Mouse (Mus musculus) cortical plate, adult 2 months (tissue): Measurements from ENCODE around the gene Klhdc4.

Experiments used
- CTCF ChIP-seq: fragments of 200-500 bp; IDR thresholded peaks from 2 replicates; pipeline ENCODE4 v1.5.1; 2011; ENCODE audit warnings: mild to moderate bottlenecking, control low read depth, low read length; ENCODE audit not compliant: insufficient read depth; ENCODE audit errors: extremely low read depth
- POLR2A ChIP-seq: fragments of 200-500 bp; IDR thresholded peaks from 2 replicates; pipeline ENCODE4 v1.6.1; 2011; ENCODE audit warnings: mild to moderate bottlenecking, low read length, control low read depth; ENCODE audit not compliant: insufficient read depth; ENCODE audit errors: extremely low read depth

DNA sequence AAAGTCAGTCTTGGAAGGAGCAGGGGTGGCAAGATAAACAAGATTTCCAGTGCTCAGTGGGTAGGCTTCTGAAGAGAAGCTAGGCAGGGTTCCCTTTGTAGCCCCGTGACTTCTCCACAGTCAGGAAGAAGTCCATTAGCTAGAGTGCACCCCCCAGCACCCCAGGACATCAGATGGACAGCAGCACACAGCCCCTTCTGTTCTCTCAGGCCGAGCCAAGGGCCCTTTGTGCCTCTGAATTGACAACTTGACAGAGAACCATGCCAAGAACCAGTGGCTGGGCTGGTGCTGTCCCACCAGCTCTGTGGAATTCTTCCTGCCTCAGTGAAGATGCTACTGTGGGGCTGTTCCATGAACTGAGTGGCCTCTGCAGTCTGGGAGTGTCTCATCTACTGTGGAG lies 28.4 kb upstream of the Klhdc4 start:
- TF ChIP-seq POLR2A (no peak), CTCF (no peak)
